Mouse (Mus musculus) CH12.LX (cell line): ENCODE results near the gene Smtn. TPM values are rescaled to one million over a fixed set of nuclear protein-coding genes. Genes with fewer than 3 reads are reported as not detected.

ENCODE experiments used
- DNase-seq: peaks from one replicate; pipeline ENCODE4 v3.0.0-alpha.2; 2013; ENCODE audit errors: extremely low read depth
- H3K27ac ChIP-seq: 2 replicates; pipeline ENCODE4 v1.5.1; 2012; ENCODE audit warnings: low read depth, mild to moderate bottlenecking, control low read depth, moderate library complexity; ENCODE audit not compliant: insufficient read depth
- H3K27me3 ChIP-seq: replicated peaks from 2 replicates; pipeline ENCODE3; 2012; ENCODE audit warnings: inconsistent platforms
- H3K36me3 ChIP-seq, 2 experiments: replicated peaks in 1 of 2; 2 replicates each; pipeline versions ENCODE3 to v1.6.1; 2012; ENCODE audit warnings: inconsistent platforms in 1 of 2, low read length in 1 of 2, mild to moderate bottlenecking in 1 of 2, mixed read lengths in 1 of 2, moderate library complexity in 1 of 2; ENCODE audit not compliant: control insufficient read depth in 1 of 2, insufficient read depth in 1 of 2
- H3K4me1 ChIP-seq, 2 experiments: 2 replicates each; pipeline ENCODE4 v1.6.1; 2012; ENCODE audit warnings: inconsistent platforms in 1 of 2, moderate library complexity in 1 of 2; ENCODE audit not compliant: insufficient read depth in 2 of 2, control insufficient read depth in 1 of 2
- H3K4me2 ChIP-seq: 2 replicates; pipeline ENCODE4 v1.6.1; 2012; ENCODE audit warnings: low read depth, mild to moderate bottlenecking, control low read depth; ENCODE audit not compliant: poor library complexity, insufficient read depth, severe bottlenecking
- H3K4me3 ChIP-seq, 3 experiments: fragments of 150-350 bp in 1 of 3; sonication (generic) in 1 of 3; replicated peaks in 1 of 3; 2 replicates each; pipeline versions ENCODE3 to v1.5.1; 2011 to 2012; ENCODE audit warnings: low read depth in 2 of 3, low read length in 2 of 3, mild to moderate bottlenecking in 2 of 3, moderate library complexity in 2 of 3, control low read depth in 1 of 3, improper control_type of control experiment in 1 of 3, inconsistent platforms in 1 of 3, mixed read lengths in 1 of 3; ENCODE audit not compliant: poor library complexity in 1 of 3
- H3K79me2 ChIP-seq: replicated peaks from 2 replicates; pipeline ENCODE4 v1.6.1; 2012; ENCODE audit warnings: mild to moderate bottlenecking, moderate library complexity; ENCODE audit not compliant: control insufficient read depth, poor library complexity, insufficient read depth, severe bottlenecking; ENCODE audit errors: extremely low read depth
- H3K9ac ChIP-seq: 2 replicates; pipeline ENCODE4 v1.6.1; 2012; ENCODE audit warnings: low read depth, mild to moderate bottlenecking, control low read depth, moderate library complexity; ENCODE audit not compliant: insufficient read depth
- H3K9me3 ChIP-seq: replicated peaks from 2 replicates; pipeline ENCODE3; 2012; ENCODE audit warnings: low read length, inconsistent platforms, mixed read lengths
- BHLHE40 ChIP-seq: IDR thresholded peaks from 2 replicates; pipeline ENCODE4 v1.6.1; 2011; ENCODE audit warnings: mild to moderate bottlenecking, low read depth, low read length, improper control_type of control experiment
- ELF1 ChIP-seq: IDR thresholded peaks from 2 replicates; pipeline ENCODE4 v1.6.1; 2014; ENCODE audit warnings: low read depth, mild to moderate bottlenecking, inconsistent platforms, low read length, improper control_type of control experiment
- GABPA ChIP-seq: IDR thresholded peaks from 2 replicates; pipeline ENCODE4 v1.6.1; 2012; ENCODE audit warnings: low read depth, low read length, improper control_type of control experiment, inconsistent platforms; ENCODE audit not compliant: insufficient replicate concordance
- HCFC1 ChIP-seq: IDR thresholded peaks from 2 replicates; pipeline ENCODE4 v1.6.1; 2012; ENCODE audit warnings: low read depth, mild to moderate bottlenecking, inconsistent platforms, low read length, improper control_type of control experiment
- JUND ChIP-seq: conservative IDR thresholded peaks from 2 replicates; pipeline ENCODE4 v1.6.1; 2011; ENCODE audit warnings: low read depth, low read length, improper control_type of control experiment
- KAT2A ChIP-seq: IDR thresholded peaks from 2 replicates; pipeline ENCODE4 v1.6.1; 2012; ENCODE audit warnings: low read length, improper control_type of control experiment, inconsistent platforms; ENCODE audit not compliant: insufficient replicate concordance
- MXI1 ChIP-seq: IDR thresholded peaks from 2 replicates; pipeline ENCODE4 v1.6.1; 2011; ENCODE audit warnings: mild to moderate bottlenecking, low read depth, low read length, improper control_type of control experiment
- MYC ChIP-seq: IDR thresholded peaks from 2 replicates; pipeline ENCODE4 v1.6.1; 2011; ENCODE audit warnings: low read depth, mild to moderate bottlenecking, improper control_type of control experiment, low read length
- NELFE ChIP-seq: IDR thresholded peaks from 2 replicates; pipeline ENCODE4 v1.6.1; 2011; ENCODE audit warnings: low read depth, low read length, improper control_type of control experiment
- RAD21 ChIP-seq: IDR thresholded peaks from 2 replicates; pipeline ENCODE4 v1.6.1; 2011; ENCODE audit warnings: low read depth, mild to moderate bottlenecking, low read length, improper control_type of control experiment, moderate library complexity
- SIN3A ChIP-seq: IDR thresholded peaks from 2 replicates; pipeline ENCODE4 v1.6.1; 2012; ENCODE audit warnings: low read length, improper control_type of control experiment, inconsistent platforms
- SMC3 ChIP-seq: IDR thresholded peaks from 2 replicates; pipeline ENCODE4 v1.6.1; 2011; ENCODE audit warnings: low read depth, low read length, improper control_type of control experiment
- TCF12 ChIP-seq: IDR thresholded peaks from 2 replicates; pipeline ENCODE4 v1.6.1; 2014; ENCODE audit warnings: low read depth, mild to moderate bottlenecking, inconsistent platforms, low read length, improper control_type of control experiment
- USF1 ChIP-seq: IDR thresholded peaks from 2 replicates; pipeline ENCODE4 v1.6.1; 2014; ENCODE audit warnings: low read depth, mild to moderate bottlenecking, inconsistent platforms, low read length, improper control_type of control experiment
- ZC3H11A ChIP-seq: IDR thresholded peaks from 2 replicates; pipeline ENCODE4 v1.6.1; 2012; ENCODE audit warnings: low read depth, mild to moderate bottlenecking, inconsistent platforms, low read length, improper control_type of control experiment
- ZNF384 ChIP-seq: IDR thresholded peaks from 2 replicates; pipeline ENCODE4 v1.6.1; 2012; ENCODE audit warnings: low read depth, low read length, improper control_type of control experiment, inconsistent platforms
- dilution Hi-C: fragments of 300-500 bp; cut with MboI; formaldehyde crosslinking; loops from 2 replicates; pipeline ENCODE4 v1.14.3; 2020; ENCODE audit warnings: low sequenced_read_pairs; ENCODE audit not compliant: extremely low pct_unique_long_range_greater_than_20kb, extremely low pct_ligation_motif_present
- in situ Hi-C: fragments of 300-500 bp; cut with MboI; formaldehyde crosslinking; loops from 3 replicates; pipeline ENCODE4 v1.14.3; 2019; ENCODE audit warnings: low sequenced_read_pairs, low pct_ligation_motif_present, low pct_unique_long_range_greater_than_20kb, mixed read lengths
- polyA plus RNA-seq: library from polyadenylated mRNA; unstranded; fragments of >175 nt; gene quantifications from 2 replicates; pipeline ENCODE4 v1.2.1, GENCODE M21; 2012; ENCODE audit warnings: low read depth; ENCODE audit not compliant: insufficient read length
- total RNA-seq, 2 experiments: library from RNA; depleted of rRNA; stranded (reverse); fragments of 300-350 nt in 1 of 2; fragments of >200 nt in 1 of 2; gene quantifications; 2 replicates each; pipeline ENCODE4 v1.2.3; 2012 to 2014

Gene Smtn
- total and polyA plus RNA-seq, 3 experiments: 0.58 to 5.3 (median 3.1) TPM

GRCm38 (mm10) chr11:3546242-3546562 lies 5.8 kb upstream of the Smtn start:
- H3K9me3 ChIP-seq: peaks cover 8% of the 10 kb centered on the region
- in situ Hi-C loops: loop anchor here (10.0 to 25.0 kb wide), 2 partner anchors 119 to 366 kb away; partner anchors contain the start of gene Slc35e4
- H3K4me2 ChIP-seq: no peak overlapping the region

GRCm38 (mm10) chr11:3545531-3546241 lies 5.3 kb upstream of the Smtn start:
- H3K4me2 ChIP-seq: no peak overlapping the region
- peak; percentile 17 for DNase-seq
- H3K4me3 ChIP-seq: no peak overlapping the region
- no peaks in the 10 kb centered on the region for H3K36me3 ChIP-seq
- no peaks in the 10 kb centered on the region for H3K27me3 ChIP-seq
- H3K4me1 ChIP-seq: peaks cover 3 to 53% of the 10 kb centered on the region in 2 experiments; a peak in 3 of 4 replicates
- H3K9me3 ChIP-seq: peaks cover 8% of the 10 kb centered on the region
- in situ Hi-C loops (loop anchor here (10.0 to 25.0 kb wide), 2 partner anchors 119 to 367 kb away; partner anchors contain the start of gene Slc35e4), dilution Hi-C loops (no loop called here)
- no peaks in the 10 kb centered on the region for H3K79me2 ChIP-seq
- no peak overlapping the region for H3K27ac ChIP-seq
- no peak overlapping the region for H3K9ac ChIP-seq
- TF ChIP-seq ZNF384: no peak
- no peak for TF ChIP-seq ZC3H11A
- TF ChIP-seq MXI1: no peak
- no peak for TF ChIP-seq BHLHE40
- no peak for TF ChIP-seq ELF1
- TF ChIP-seq GABPA: no peak
- no peak for TF ChIP-seq NELFE
- no peak for TF ChIP-seq USF1
- TF ChIP-seq HCFC1: no peak
- no peak for TF ChIP-seq RAD21
- no peak for TF ChIP-seq TCF12
- TF ChIP-seq JUND: no peak

More at GRCm38 (mm10) chr11:3546242-3546562, 5.8 kb upstream of the Smtn start:
- dilution Hi-C loops: no loop called here
- Histone ChIP-seq H3K79me2 (no peaks in the 10 kb centered on the region), H3K4me1 (peaks cover 3 to 53% of the 10 kb centered on the region in 2 experiments; a peak in 3 of 4 replicates), H3K4me3 (no peak overlapping the region), H3K36me3 (no peaks in the 10 kb centered on the region), H3K9ac (no peak overlapping the region), H3K27ac (no peak overlapping the region), H3K27me3 (no peaks in the 10 kb centered on the region)
- TF ChIP-seq MYC (no peak), SMC3 (no peak), ZC3H11A (no peak), SIN3A (no peak), KAT2A (no peak)
- DNase-seq: no peak
